In genomic region chr7:80718471-80718870, GRCm38 (mm10) we compare ENCODE assay signal across 14 mouse cellular contexts.
A peak's percentile ranks its signal among the peaks of the same experiment; 100 is the strongest.
DNase-seq lines count a peak whose midpoint lies in the region; ATAC-seq lines count a peak whose summit lies in the region.
"Had no signal": no experiment of that assay in that cellular context is flagged by ENCODE, and none has a peak within 500 bp of the region (broad histone marks: within the 10 kb centered on the region; RNA-seq: fewer than 3 reads in every experiment).

No protein-coding gene starts in this region.

- DNase-seq in testis, postnatal 14 days (ENCODE audit: low spot score) = peak; percentile 78
- DNase-seq in testis, postnatal 10 days (ENCODE audit: low spot score) = no peak
- peak; percentile 43 for DNase-seq in induced T-regulatory cell, adult 2 months (ENCODE audit: low read depth)
- DNase-seq in thymus, postnatal 10 days (ENCODE audit: low spot score in 2 of 2) = peak; percentile 61 to 69
- no peak for DNase-seq in adipocyte (ENCODE audit: low spot score)
- no peak for DNase-seq in frontal cortex, postnatal 36 days (ENCODE audit: low spot score in 2 of 2)
- DNase-seq: adrenal gland, adult 2 months; cerebellum, adult 9-11 months; kidney, adult 9 months; kidney, postnatal 25 days had no signal

- ATAC-seq in cerebellum, adult (ENCODE audit: insufficient number of reproducible peaks, low FRiP score, low TSS enrichment) = no peak
- ATAC-seq: forebrain, embryonic 16.5 days; inflammation-experienced regulatory T-cells, adult 6 months; lung, postnatal 0 days had no signal

Comparison
In these comparisons a context has a peak if more than half of its experiments do, and no peak if none do; other contexts are left out.
1. DNase-seq: peak in testis, postnatal 14 days (single experiment), induced T-regulatory cell, adult 2 months (single experiment) and thymus, postnatal 10 days (2 of 2); none in testis, postnatal 10 days (single experiment), adipocyte (single experiment) and frontal cortex, postnatal 36 days (0 of 2).